Mouse (Mus musculus): ENCODE measurements around the gene Sptb.
A peak's percentile ranks its signal among the peaks of the same experiment; 100 is the strongest.

GRCm38 (mm10) chr12:76670533-76671086 lies 39.7 kb downstream of the Sptb start:
- TF ChIP-seq POLR2A (IDR thresholded peaks at IDR 0.05; ENCODE audit: insufficient read length, low read depth) (no peak), USF1 (IDR thresholded peaks at IDR 0.05; ENCODE audit: low read depth) (no peak), MYOD1 (IDR thresholded peaks at IDR 0.05; ENCODE audit: control insufficient read depth in 1 of 3, insufficient read length in 2 of 3, low read depth in 2 of 3) (peak in 2 of 3 experiments; percentile 34 to 43), TCF12 (IDR thresholded peaks at IDR 0.05; ENCODE audit: insufficient read depth, poor library complexity, severe bottlenecking) (no peak), CEBPB (IDR thresholded peaks at IDR 0.05; ENCODE audit: insufficient read depth, poor library complexity, severe bottlenecking) (no peak), MAX (IDR thresholded peaks at IDR 0.05; ENCODE audit: low read depth) (no peak), REST (IDR thresholded peaks at IDR 0.05; ENCODE audit: insufficient read depth, insufficient read length) (no peak)
